Mouse (Mus musculus): ENCODE measurements around the gene Odf3b. TPM values are rescaled to one million over a fixed set of nuclear protein-coding genes. Genes with fewer than 3 reads are reported as not detected.

Gene Odf3b
- polyA plus RNA-seq, 1 experiment = 142 TPM

GRCm38 (mm10) chr15:89376040-89376439 lies 3.0 kb downstream of the Odf3b start:
- H3K4me1 ChIP-seq (ENCODE audit: control insufficient read depth, insufficient read depth, insufficient read length, low read length) = peaks cover 39% of the 10 kb centered on the region
- peaks cover 14% of the 10 kb centered on the region for H3K36me3 ChIP-seq (ENCODE audit: control insufficient read depth, insufficient read depth, low read length)
- TF ChIP-seq CTCF (IDR thresholded peaks at IDR 0.05; ENCODE audit: extremely low read depth, insufficient read length, insufficient replicate concordance, low read depth, low read length) (no peak), POLR2A (IDR thresholded peaks at IDR 0.05; ENCODE audit: low read depth, low read length) (no peak)
- 73% methylated on average over 7 of the region's 7 CpGs for WGBS
- H3K4me3 ChIP-seq (ENCODE audit: low read depth, low read length) = peak overlapping the region; percentile 49; the same call in 1 of the 2 replicates
- no peaks in the 10 kb centered on the region for H3K27me3 ChIP-seq (ENCODE audit: control insufficient read depth, insufficient read depth, low read length)
- peak overlapping the region; percentile 44; the same call in 1 of the 2 replicates for H3K27ac ChIP-seq (ENCODE audit: insufficient read depth, low read depth, low read length)

- WGBS = 70% methylated on average over 17 of the region's 17 CpGs
Measured at GRCm38 (mm10) chr15:89374801-89375534, 4.1 kb downstream of the Odf3b start.

GRCm38 (mm10) chr15:89374340-89374739 lies 4.7 kb downstream of the Odf3b start:
- H3K4me3 ChIP-seq (ENCODE audit: low read depth, low read length) = peak overlapping the region; percentile 85
- 40% methylated on average over 9 of the region's 9 CpGs for WGBS
- no peaks in the 10 kb centered on the region for H3K27me3 ChIP-seq (ENCODE audit: control insufficient read depth, insufficient read depth, low read length)
- peaks cover 30% of the 10 kb centered on the region for H3K36me3 ChIP-seq (ENCODE audit: control insufficient read depth, insufficient read depth, low read length)
- TF ChIP-seq POLR2A (IDR thresholded peaks at IDR 0.05; ENCODE audit: low read depth, low read length) = no peak
- TF ChIP-seq CTCF (IDR thresholded peaks at IDR 0.05; ENCODE audit: extremely low read depth, insufficient read length, insufficient replicate concordance, low read depth, low read length) = no peak
- peak overlapping the region; percentile 90 for H3K27ac ChIP-seq (ENCODE audit: insufficient read depth, low read depth, low read length)
- peaks cover 36% of the 10 kb centered on the region for H3K4me1 ChIP-seq (ENCODE audit: control insufficient read depth, insufficient read depth, insufficient read length, low read length)

More at GRCm38 (mm10) chr15:89374801-89375534, 4.1 kb downstream of the Odf3b start:
- TF ChIP-seq POLR2A (IDR thresholded peaks at IDR 0.05; ENCODE audit: low read depth, low read length) (no peak), CTCF (IDR thresholded peaks at IDR 0.05; ENCODE audit: extremely low read depth, insufficient read length, insufficient replicate concordance, low read depth, low read length) (no peak)
- H3K4me3 ChIP-seq (ENCODE audit: low read depth, low read length) = peak overlapping the region; percentile 85
- no peaks in the 10 kb centered on the region for H3K27me3 ChIP-seq (ENCODE audit: control insufficient read depth, insufficient read depth, low read length)
- peaks cover 39% of the 10 kb centered on the region for H3K4me1 ChIP-seq (ENCODE audit: control insufficient read depth, insufficient read depth, insufficient read length, low read length)
- peak overlapping the region; percentile 90 for H3K27ac ChIP-seq (ENCODE audit: insufficient read depth, low read depth, low read length)
- peaks cover 24% of the 10 kb centered on the region for H3K36me3 ChIP-seq (ENCODE audit: control insufficient read depth, insufficient read depth, low read length)

GRCm38 (mm10) chr15:89373762-89374248 lies 5.3 kb downstream of the Odf3b start, which contains the start of gene Sco2:
Sco2 (minus strand) TSS chr15:89373846.
- Histone ChIP-seq H3K27me3 (ENCODE audit: control insufficient read depth, insufficient read depth, low read length) (no peaks in the 10 kb centered on the region), H3K4me3 (ENCODE audit: low read depth, low read length) (peak within 1 kb of the TSS; percentile 85), H3K36me3 (ENCODE audit: control insufficient read depth, insufficient read depth, low read length) (peaks cover 33% of the 10 kb centered on the region), H3K4me1 (ENCODE audit: control insufficient read depth, insufficient read depth, insufficient read length, low read length) (peaks cover 34% of the 10 kb centered on the region), H3K27ac (ENCODE audit: insufficient read depth, low read depth, low read length) (peak within 1 kb of the TSS; percentile 90)
- TF ChIP-seq CTCF (IDR thresholded peaks at IDR 0.05; ENCODE audit: extremely low read depth, insufficient read length, insufficient replicate concordance, low read depth, low read length) = peak; percentile 88
- peak; percentile 58 for TF ChIP-seq POLR2A (IDR thresholded peaks at IDR 0.05; ENCODE audit: low read depth, low read length)
- under 1% methylated on average over 42 of the region's 42 CpGs for WGBS

GRCm38 (mm10) chr15:89373027-89373761 lies 5.9 kb downstream of the Odf3b start:
- no peaks in the 10 kb centered on the region for H3K27me3 ChIP-seq (ENCODE audit: control insufficient read depth, insufficient read depth, low read length)
- TF ChIP-seq CTCF (IDR thresholded peaks at IDR 0.05; ENCODE audit: extremely low read depth, insufficient read length, insufficient replicate concordance, low read depth, low read length) (peak; percentile 59), POLR2A (IDR thresholded peaks at IDR 0.05; ENCODE audit: low read depth, low read length) (no peak)
- WGBS = 1% methylated on average over 35 of the region's 35 CpGs

GRCm38 (mm10) chr15:89372536-89372935 lies 6.5 kb downstream of the Odf3b start:
- Histone ChIP-seq H3K27me3 (ENCODE audit: control insufficient read depth, insufficient read depth, low read length) (no peaks in the 10 kb centered on the region), H3K4me1 (ENCODE audit: control insufficient read depth, insufficient read depth, insufficient read length, low read length) (peaks cover 27% of the 10 kb centered on the region), H3K36me3 (ENCODE audit: control insufficient read depth, insufficient read depth, low read length) (peaks cover 42% of the 10 kb centered on the region), H3K27ac (ENCODE audit: insufficient read depth, low read depth, low read length) (no peak overlapping the region), H3K4me3 (ENCODE audit: low read depth, low read length) (peak overlapping the region; percentile 85; the same call in 1 of the 2 replicates)
- TF ChIP-seq POLR2A (IDR thresholded peaks at IDR 0.05; ENCODE audit: low read depth, low read length) (no peak), CTCF (IDR thresholded peaks at IDR 0.05; ENCODE audit: extremely low read depth, insufficient read length, insufficient replicate concordance, low read depth, low read length) (no peak)
- WGBS = 87% methylated on average over 7 of the region's 7 CpGs

More at GRCm38 (mm10) chr15:89373027-89373761, 5.9 kb downstream of the Odf3b start:
- Histone ChIP-seq H3K4me1 (ENCODE audit: control insufficient read depth, insufficient read depth, insufficient read length, low read length) (peaks cover 33% of the 10 kb centered on the region), H3K36me3 (ENCODE audit: control insufficient read depth, insufficient read depth, low read length) (peaks cover 35% of the 10 kb centered on the region), H3K27ac (ENCODE audit: insufficient read depth, low read depth, low read length) (peak overlapping the region; percentile 90), H3K4me3 (ENCODE audit: low read depth, low read length) (peak overlapping the region; percentile 85)

Data from small intestine, adult 2 months (tissue).